In the genomic region with DNA sequence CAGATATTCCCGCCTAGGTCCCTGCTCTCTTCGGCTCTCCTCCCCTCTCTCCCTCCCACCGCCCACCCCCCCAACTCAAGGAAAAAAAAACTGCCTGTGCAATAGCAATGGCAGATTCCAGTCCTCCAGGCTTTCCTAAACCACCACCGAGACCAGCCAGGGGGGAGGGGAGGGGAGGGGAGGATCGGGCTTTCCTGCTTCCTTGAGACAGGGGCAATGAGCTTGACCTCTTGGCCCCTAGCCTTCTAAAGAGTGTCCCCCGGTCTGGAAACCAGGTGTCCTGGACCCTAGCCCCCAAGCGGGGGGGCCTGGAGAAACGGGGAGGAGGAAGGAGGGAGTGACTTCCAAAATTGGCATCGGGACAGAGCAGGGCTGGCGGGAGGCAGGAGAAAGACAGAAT, we compare ENCODE assay signal across 8 mouse cellular contexts. TPM values are rescaled to one million over a fixed set of nuclear protein-coding genes. Genes with fewer than 3 reads are reported as not detected.
DNase-seq lines count a peak whose midpoint lies in the region; ATAC-seq lines count a peak whose summit lies in the region.

No protein-coding gene starts in this region.

- H3K4me2 ChIP-seq in lung, embryonic 15.5 days = peak overlapping the region; percentile 69
- peak overlapping the region; percentile 54 for H3K4me2 ChIP-seq in forebrain, embryonic 16.5 days (ENCODE audit: low read length)
- H3K4me2 ChIP-seq in intestine, embryonic 16.5 days (ENCODE audit: low read depth, low read length) = peak overlapping the region; percentile 58

- H3K4me1 ChIP-seq in lung, embryonic 15.5 days = peaks cover 61% of the 10 kb centered on the region
- H3K4me1 ChIP-seq in brown adipose tissue, adult 24 weeks (ENCODE audit: control insufficient read depth, insufficient read depth, insufficient read length, low read length) = no peaks in the 10 kb centered on the region; the same call in 1 of the 2 replicates
- peaks cover 36% of the 10 kb centered on the region for H3K4me1 ChIP-seq in forebrain, embryonic 16.5 days (replicated peaks; ENCODE audit: control insufficient read depth, insufficient read depth, low read length)
- peaks cover 38% of the 10 kb centered on the region for H3K4me1 ChIP-seq in intestine, embryonic 16.5 days (ENCODE audit: control insufficient read depth, insufficient read depth, low read length)

- no peaks in the 10 kb centered on the region for H3K9me3 ChIP-seq in lung, embryonic 15.5 days
- H3K9me3 ChIP-seq in forebrain, embryonic 16.5 days (ENCODE audit: control insufficient read depth, low read length) = no peaks in the 10 kb centered on the region
- no peaks in the 10 kb centered on the region for H3K9me3 ChIP-seq in intestine, embryonic 16.5 days (ENCODE audit: control insufficient read depth, low read length)

- H3K27ac ChIP-seq in lung, embryonic 15.5 days = peak overlapping the region; percentile 51
- H3K27ac ChIP-seq in brown adipose tissue, adult 24 weeks (replicated peaks; ENCODE audit: low read depth, low read length) = peak overlapping the region; percentile 94
- no peak overlapping the region for H3K27ac ChIP-seq in forebrain, embryonic 16.5 days (ENCODE audit: low read length)
- H3K27ac ChIP-seq in intestine, embryonic 16.5 days (ENCODE audit: low read length) = no peak overlapping the region

- peak overlapping the region; percentile 56 for H3K9ac ChIP-seq in lung, embryonic 15.5 days
- H3K9ac ChIP-seq in forebrain, embryonic 16.5 days (replicated peaks; ENCODE audit: low read depth, low read length) = peak overlapping the region; percentile 61
- H3K9ac ChIP-seq in intestine, embryonic 16.5 days (ENCODE audit: low read depth, low read length) = peak overlapping the region; percentile 66

- no peak for DNase-seq in lung, postnatal 14 days
- DNase-seq in mesoderm, embryonic 11.5 days (ENCODE audit: low read depth, low spot score) = peak; percentile 68
- no peak for DNase-seq in thymus, postnatal 25 days
- DNase-seq in spleen, postnatal 36 days (ENCODE audit: low spot score in 2 of 2) = no peak

- H3K4me3 ChIP-seq in lung, embryonic 15.5 days = peak overlapping the region; percentile 38
- H3K4me3 ChIP-seq in brown adipose tissue, adult 24 weeks (ENCODE audit: insufficient read depth, low read depth, low read length) = peak overlapping the region; percentile 83
- peak overlapping the region; percentile 46 for H3K4me3 ChIP-seq in forebrain, embryonic 16.5 days (replicated peaks; ENCODE audit: low read length)
- H3K4me3 ChIP-seq in intestine, embryonic 16.5 days (ENCODE audit: low read length) = peak overlapping the region; percentile 44

- peaks cover 28% of the 10 kb centered on the region for H3K27me3 ChIP-seq in lung, embryonic 15.5 days
- peaks cover 26% of the 10 kb centered on the region for H3K27me3 ChIP-seq in forebrain, embryonic 16.5 days (replicated peaks; ENCODE audit: control insufficient read depth, insufficient read depth, low read length)
- H3K27me3 ChIP-seq in intestine, embryonic 16.5 days (replicated peaks; ENCODE audit: control insufficient read depth, insufficient read depth, low read length) = peaks cover 11% of the 10 kb centered on the region; the same call in 1 of the 2 replicates

- 6% methylated on average over 9 of the region's 10 CpGs for WGBS in lung, embryonic 15.5 days
- 6% methylated on average over 8 of the region's 10 CpGs for WGBS in forebrain, embryonic 16.5 days
- WGBS in intestine, embryonic 16.5 days = 14% methylated on average over 9 of the region's 10 CpGs

- 0 out of 2 replicates have a peak, but pooled peaks have one; percentile 5 for ATAC-seq in lung, embryonic 15.5 days (ENCODE audit: borderline replicate concordance, extremely low read depth, low FRiP score, low TSS enrichment)
- ATAC-seq in forebrain, embryonic 16.5 days = no peak
- no peak for ATAC-seq in intestine, embryonic 16.5 days

- H3K36me3 ChIP-seq in lung, embryonic 15.5 days = peaks cover 11% of the 10 kb centered on the region
- peaks cover 4% of the 10 kb centered on the region; the same call in 1 of the 2 replicates for H3K36me3 ChIP-seq in forebrain, embryonic 16.5 days (ENCODE audit: control insufficient read depth, insufficient read depth)
- H3K36me3 ChIP-seq in intestine, embryonic 16.5 days (ENCODE audit: control insufficient read depth, insufficient read depth, low read length) = peaks cover 7% of the 10 kb centered on the region; the same call in 1 of the 2 replicates

RNA-seq across cellular contexts. Expression of a gene that starts 2.9 kb away (rescaled TPM):
- 30.2 and 33.9 TPM in 2 replicates for polyA plus RNA-seq in lung, embryonic 15.5 days (2015; fragmentation: Nextera tagmentation; extraction: Ambion mirVana)
- polyA plus RNA-seq in brown adipose tissue, adult 24 weeks (2012; ENCODE audit: insufficient read depth, insufficient read length, missing spikeins) = 7.0 and 13.4 TPM in 2 replicates
- 6.9 and 8.1 TPM in 2 replicates for polyA plus RNA-seq in forebrain, embryonic 16.5 days (2015; fragmentation: Nextera tagmentation; extraction: Ambion mirVana)
- polyA plus RNA-seq in intestine, embryonic 16.5 days (2015; fragmentation: Nextera tagmentation; extraction: Ambion mirVana) = 10.3 and 10.4 TPM in 2 replicates

RNA-seq across cellular contexts. Expression of a gene that starts 5.2 kb away (rescaled TPM):
- 175 and 179 TPM in 2 replicates for polyA plus RNA-seq in lung, embryonic 15.5 days (2015; fragmentation: Nextera tagmentation; extraction: Ambion mirVana)
- polyA plus RNA-seq in brown adipose tissue, adult 24 weeks (2012; ENCODE audit: insufficient read depth, insufficient read length, missing spikeins) = 28.7 and 40.6 TPM in 2 replicates
- polyA plus RNA-seq in forebrain, embryonic 16.5 days (2015; fragmentation: Nextera tagmentation; extraction: Ambion mirVana) = 174 and 180 TPM in 2 replicates
- 118 and 129 TPM in 2 replicates for polyA plus RNA-seq in intestine, embryonic 16.5 days (2015; fragmentation: Nextera tagmentation; extraction: Ambion mirVana)

RNA-seq across cellular contexts. Expression of a gene that starts 7.1 kb away (rescaled TPM):
- polyA plus RNA-seq in lung, embryonic 15.5 days (2015; fragmentation: Nextera tagmentation; extraction: Ambion mirVana) = 10.8 and 11.0 TPM in 2 replicates
- 4.0 and 4.8 TPM in 2 replicates for polyA plus RNA-seq in brown adipose tissue, adult 24 weeks (2012; ENCODE audit: insufficient read depth, insufficient read length, missing spikeins)
- polyA plus RNA-seq in forebrain, embryonic 16.5 days (2015; fragmentation: Nextera tagmentation; extraction: Ambion mirVana) = 13.2 and 14.6 TPM in 2 replicates
- 9.9 and 10.7 TPM in 2 replicates for polyA plus RNA-seq in intestine, embryonic 16.5 days (2015; fragmentation: Nextera tagmentation; extraction: Ambion mirVana)

RNA-seq across cellular contexts. Expression of a gene that starts 7.1 kb away (rescaled TPM):
- polyA plus RNA-seq in lung, embryonic 15.5 days (2015; fragmentation: Nextera tagmentation; extraction: Ambion mirVana) = 179 and 183 TPM in 2 replicates
- 214 and 232 TPM in 2 replicates for polyA plus RNA-seq in brown adipose tissue, adult 24 weeks (2012; ENCODE audit: insufficient read depth, insufficient read length, missing spikeins)
- 287 and 291 TPM in 2 replicates for polyA plus RNA-seq in forebrain, embryonic 16.5 days (2015; fragmentation: Nextera tagmentation; extraction: Ambion mirVana)
- 269 and 308 TPM in 2 replicates for polyA plus RNA-seq in intestine, embryonic 16.5 days (2015; fragmentation: Nextera tagmentation; extraction: Ambion mirVana)

RNA-seq across cellular contexts. Expression of a gene that starts 11.7 kb away (rescaled TPM):
- 5.5 and 6.0 TPM in 2 replicates for polyA plus RNA-seq in lung, embryonic 15.5 days (2015; fragmentation: Nextera tagmentation; extraction: Ambion mirVana)
- 0.67 and 2.2 TPM in 2 replicates for polyA plus RNA-seq in brown adipose tissue, adult 24 weeks (2012; ENCODE audit: insufficient read depth, insufficient read length, missing spikeins)
- polyA plus RNA-seq in forebrain, embryonic 16.5 days (2015; fragmentation: Nextera tagmentation; extraction: Ambion mirVana) = 13.2 and 14.8 TPM in 2 replicates
- 15.9 and 18.0 TPM in 2 replicates for polyA plus RNA-seq in intestine, embryonic 16.5 days (2015; fragmentation: Nextera tagmentation; extraction: Ambion mirVana)

Comparison
In these comparisons a context has a peak if more than half of its experiments do, and no peak if none do; other contexts are left out.
1. H3K27ac ChIP-seq: peak in lung, embryonic 15.5 days (single experiment) and brown adipose tissue, adult 24 weeks (single experiment); none in forebrain, embryonic 16.5 days (single experiment) and intestine, embryonic 16.5 days (single experiment).
2. Peak in every context shown above with its lines, with median percentiles within 50 percentile points of each other: H3K4me2 ChIP-seq, H3K4me3 ChIP-seq and H3K9ac ChIP-seq.